ENCODE assay signal across 11 mouse cellular contexts in the genomic region with DNA sequence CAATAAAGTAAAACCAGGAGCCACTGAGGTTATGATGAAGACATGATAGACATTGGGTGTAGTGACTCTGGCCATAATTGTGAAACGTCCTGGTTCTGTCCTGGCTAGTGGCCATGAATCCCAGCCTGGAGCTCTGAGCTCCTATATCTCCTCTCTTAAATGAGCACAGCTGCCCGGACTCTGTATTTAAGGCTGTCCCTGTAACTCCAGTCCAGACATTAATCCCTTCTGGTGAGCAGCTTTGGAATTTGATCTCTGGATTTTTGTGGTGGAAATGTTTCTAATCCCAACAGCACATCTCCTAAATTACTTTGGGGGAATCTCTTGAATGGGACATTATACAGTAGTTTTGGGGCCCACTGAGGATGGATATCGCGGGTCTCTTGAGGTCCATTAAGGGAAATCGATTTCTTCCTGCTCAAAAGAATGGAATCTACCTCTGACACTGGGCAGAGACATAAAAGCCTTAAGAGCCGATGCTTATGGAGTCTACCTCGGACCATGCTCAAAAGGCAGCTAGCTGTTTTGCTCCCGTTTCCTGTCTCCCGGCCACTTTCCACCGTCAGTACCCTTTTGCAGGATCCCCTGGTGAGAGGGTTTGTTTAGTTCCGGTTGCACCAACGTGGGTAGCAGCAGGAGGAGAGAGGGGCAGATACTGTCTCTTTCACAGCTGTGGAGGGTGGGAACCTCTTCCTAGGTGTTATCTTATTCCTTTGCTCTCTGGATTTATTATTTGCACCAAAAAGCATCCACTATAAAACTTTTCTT. TPM values are rescaled to one million over a fixed set of nuclear protein-coding genes. Genes with fewer than 3 reads are reported as not detected.
A peak's percentile ranks its signal among the peaks of the same experiment; 100 is the strongest.
DNase-seq lines count a peak whose midpoint lies in the region; ATAC-seq and TF ChIP-seq lines count a peak whose summit lies in the region.
"Had no signal": no experiment of that assay in that cellular context is flagged by ENCODE, and none has a peak within 500 bp of the region (broad histone marks: within the 10 kb centered on the region; RNA-seq: fewer than 3 reads in every experiment).

No protein-coding gene starts in this region.

- no peak for TF ChIP-seq EP300 in stomach, postnatal 0 days (optimal IDR thresholded peaks at IDR 0.05)

- H3K4me1 ChIP-seq in heart, embryonic 11.5 days (ENCODE audit: control insufficient read depth, insufficient read depth, low read length) = no peaks in the 10 kb centered on the region
- peaks cover 20% of the 10 kb centered on the region for H3K4me1 ChIP-seq in midbrain, embryonic 11.5 days (ENCODE audit: control insufficient read depth, insufficient read depth, low read length)
- H3K4me1 ChIP-seq in midbrain, postnatal 0 days (ENCODE audit: insufficient read depth, low read length) = peaks cover 2% of the 10 kb centered on the region; the same call in 1 of the 2 replicates
- H3K4me1 ChIP-seq in limb, embryonic 10.5 days = peaks cover 25% of the 10 kb centered on the region
- no peaks in the 10 kb centered on the region for H3K4me1 ChIP-seq in stomach, postnatal 0 days (replicated peaks; ENCODE audit: control insufficient read depth, insufficient read depth)

- ATAC-seq in heart, embryonic 11.5 days (replicated peaks; ENCODE audit: insufficient number of reproducible peaks, low FRiP score, low TSS enrichment) = no peak
- ATAC-seq in midbrain, embryonic 11.5 days (ENCODE audit: low FRiP score) = no peak
- ATAC-seq in midbrain, postnatal 0 days (ENCODE audit: low FRiP score) = no peak
- ATAC-seq in stomach, postnatal 0 days (ENCODE audit: low FRiP score, low TSS enrichment) = no peak

- 19% methylated on average over 12 of the region's 12 CpGs for WGBS in heart, embryonic 11.5 days (ENCODE audit: insufficient replicate concordance)
- WGBS in midbrain, embryonic 11.5 days = 18% methylated on average over 12 of the region's 12 CpGs
- 23% methylated on average over 12 of the region's 12 CpGs for WGBS in midbrain, postnatal 0 days
- 19% methylated on average over 12 of the region's 12 CpGs for WGBS in limb, embryonic 10.5 days
- 28% methylated on average over 12 of the region's 12 CpGs for WGBS in stomach, postnatal 0 days

- H3K27me3 ChIP-seq in heart, embryonic 11.5 days (ENCODE audit: control insufficient read depth, insufficient read depth, low read length) = peaks cover 3% of the 10 kb centered on the region; the same call in 1 of the 2 replicates
- no peaks in the 10 kb centered on the region for H3K27me3 ChIP-seq in midbrain, embryonic 11.5 days (ENCODE audit: control insufficient read depth, insufficient read depth, low read length)
- no peaks in the 10 kb centered on the region for H3K27me3 ChIP-seq in midbrain, postnatal 0 days (ENCODE audit: insufficient read depth, low read length)
- peaks cover 29% of the 10 kb centered on the region for H3K27me3 ChIP-seq in limb, embryonic 10.5 days (ENCODE audit: low read depth, poor library complexity, severe bottlenecking)
- H3K27me3 ChIP-seq in stomach, postnatal 0 days (ENCODE audit: control insufficient read depth, insufficient read depth, low read length) = 0 out of 2 replicates have a peak, but pooled peaks cover 2% of the 10 kb centered on the region

- no peak overlapping the region for H3K9ac ChIP-seq in heart, embryonic 11.5 days (ENCODE audit: low read depth, low read length)
- H3K9ac ChIP-seq in midbrain, embryonic 11.5 days (ENCODE audit: low read length) = no peak overlapping the region
- H3K9ac ChIP-seq in midbrain, postnatal 0 days (replicated peaks; ENCODE audit: low read length, poor library complexity, severe bottlenecking) = no peak overlapping the region
- no peak overlapping the region for H3K9ac ChIP-seq in stomach, postnatal 0 days (ENCODE audit: low read length)

- DNase-seq in heart, adult 8-10 months (ENCODE audit: low spot score) = no peak
- DNase-seq in midbrain, embryonic 11.5 days (ENCODE audit: low spot score, missing footprints) = peak; percentile 86
- DNase-seq in midbrain, postnatal 0 days (ENCODE audit: low spot score) = no peak
- DNase-seq in limb, embryonic 10.5 days (ENCODE audit: low spot score) = peak; percentile 29
- DNase-seq in stomach, postnatal 0 days (ENCODE audit: low spot score) = peak; percentile 11
- DNase-seq in lung, postnatal 4 days = no peak
- no peak for DNase-seq in cerebellum, adult 9-10 months
- DNase-seq: lung, adult 18-20 months; thymus, adult 2 months had no signal

- H3K4me3 ChIP-seq in heart, embryonic 11.5 days (ENCODE audit: low read depth, low read length) = no peak overlapping the region
- no peak overlapping the region for H3K4me3 ChIP-seq in midbrain, embryonic 11.5 days (ENCODE audit: low read depth, low read length)
- no peak overlapping the region for H3K4me3 ChIP-seq in midbrain, postnatal 0 days (ENCODE audit: low read depth, low read length)
- peak overlapping the region; percentile 4; the same call in 1 of the 2 replicates for H3K4me3 ChIP-seq in limb, embryonic 10.5 days
- no peak overlapping the region for H3K4me3 ChIP-seq in stomach, postnatal 0 days (ENCODE audit: low read depth, low read length)
- H3K4me3 ChIP-seq: myocyte had no signal

- no peaks in the 10 kb centered on the region for H3K36me3 ChIP-seq in heart, embryonic 11.5 days (ENCODE audit: control insufficient read depth, insufficient read depth, low read length)
- no peaks in the 10 kb centered on the region for H3K36me3 ChIP-seq in midbrain, embryonic 11.5 days (ENCODE audit: control insufficient read depth, insufficient read depth, low read length)
- no peaks in the 10 kb centered on the region for H3K36me3 ChIP-seq in midbrain, postnatal 0 days (ENCODE audit: insufficient read depth, low read length)
- H3K36me3 ChIP-seq in limb, embryonic 10.5 days = no peaks in the 10 kb centered on the region
- no peaks in the 10 kb centered on the region for H3K36me3 ChIP-seq in stomach, postnatal 0 days (ENCODE audit: control insufficient read depth, insufficient read depth, low read length)

- no peak overlapping the region for H3K27ac ChIP-seq in heart, embryonic 11.5 days (ENCODE audit: low read depth, low read length)
- no peak overlapping the region; the same call in 1 of the 2 replicates for H3K27ac ChIP-seq in midbrain, embryonic 11.5 days (ENCODE audit: low read depth, low read length)
- no peak overlapping the region for H3K27ac ChIP-seq in midbrain, postnatal 0 days (ENCODE audit: low read depth, low read length)
- no peak overlapping the region for H3K27ac ChIP-seq in limb, embryonic 10.5 days
- H3K27ac ChIP-seq in stomach, postnatal 0 days (replicated peaks) = no peak overlapping the region

- TF ChIP-seq CTCF in midbrain, postnatal 0 days (IDR thresholded peaks at IDR 0.05) = no peak
- no peak for TF ChIP-seq CTCF in stomach, postnatal 0 days (IDR thresholded peaks at IDR 0.05; ENCODE audit: low read depth)

- H3K9me3 ChIP-seq in heart, embryonic 11.5 days (replicated peaks; ENCODE audit: control insufficient read depth, low read length) = no peaks in the 10 kb centered on the region
- H3K9me3 ChIP-seq in midbrain, embryonic 11.5 days (ENCODE audit: control insufficient read depth, low read length) = no peaks in the 10 kb centered on the region
- H3K9me3 ChIP-seq in midbrain, postnatal 0 days (ENCODE audit: low read length) = no peaks in the 10 kb centered on the region
- no peaks in the 10 kb centered on the region for H3K9me3 ChIP-seq in limb, embryonic 10.5 days (replicated peaks)
- H3K9me3 ChIP-seq in stomach, postnatal 0 days (ENCODE audit: control insufficient read depth, low read length) = no peaks in the 10 kb centered on the region

- H3K4me2 ChIP-seq in heart, embryonic 11.5 days = peak overlapping the region; percentile 34
- H3K4me2 ChIP-seq in midbrain, embryonic 11.5 days = peak overlapping the region; percentile 46
- H3K4me2 ChIP-seq in midbrain, postnatal 0 days (ENCODE audit: low read depth, low read length, poor library complexity, severe bottlenecking) = no peak overlapping the region
- H3K4me2 ChIP-seq in stomach, postnatal 0 days (replicated peaks; ENCODE audit: low read depth) = no peak overlapping the region

RNA-seq across cellular contexts. Expression of a gene that starts 41.2 kb away (rescaled TPM):
- polyA plus RNA-seq in heart, embryonic 11.5 days (2014; fragmentation: Nextera tagmentation; extraction: Ambion mirVana) = not detected in 2 replicates
- total RNA-seq in heart, adult 8-10 months (2022) = not detected
- polyA plus RNA-seq in midbrain, embryonic 11.5 days (2014; fragmentation: Nextera tagmentation; extraction: Ambion mirVana) = 4.1 and 4.7 TPM in 2 replicates
- 4.0 and 5.7 TPM in 2 replicates for total RNA-seq in midbrain, postnatal 0 days (2014; rRNA removed)
- polyA plus RNA-seq in midbrain, postnatal 0 days (2015; fragmentation: Nextera tagmentation; extraction: Ambion mirVana) = 4.6 and 4.8 TPM in 2 replicates
- polyA plus RNA-seq in limb, embryonic 10.5 days (2016; fragmentation: Nextera tagmentation; extraction: Ambion mirVana) = 0.48 and 0.56 TPM in 2 replicates
- 0.15 and 0.27 TPM in 2 replicates for polyA plus RNA-seq in stomach, postnatal 0 days (2015; fragmentation: Nextera tagmentation; extraction: Ambion mirVana)
- polyA plus RNA-seq: myocyte had no signal

RNA-seq across cellular contexts. Expression of a gene that starts 47.6 kb away (rescaled TPM):
- polyA plus RNA-seq in heart, embryonic 11.5 days (2014; fragmentation: Nextera tagmentation; extraction: Ambion mirVana) = 12.1 and 13.5 TPM in 2 replicates
- 10 to 100 TPM; 11.2 to 13.1 (median 12.1) TPM for total RNA-seq in heart, adult 8-10 months (2022)
- 7.9 and 8.3 TPM in 2 replicates for polyA plus RNA-seq in midbrain, embryonic 11.5 days (2014; fragmentation: Nextera tagmentation; extraction: Ambion mirVana)
- total RNA-seq in midbrain, postnatal 0 days (2014; rRNA removed) = 25.2 and 25.8 TPM in 2 replicates
- polyA plus RNA-seq in midbrain, postnatal 0 days (2015; fragmentation: Nextera tagmentation; extraction: Ambion mirVana) = 9.9 and 11.7 TPM in 2 replicates
- polyA plus RNA-seq in limb, embryonic 10.5 days (2016; fragmentation: Nextera tagmentation; extraction: Ambion mirVana) = 20.8 and 22.0 TPM in 2 replicates
- 5.0 and 5.1 TPM in 2 replicates for polyA plus RNA-seq in stomach, postnatal 0 days (2015; fragmentation: Nextera tagmentation; extraction: Ambion mirVana)

Comparison
In these comparisons a context has a peak if more than half of its experiments do, and no peak if none do; other contexts are left out.
1. H3K4me2 ChIP-seq: peak in heart, embryonic 11.5 days (single experiment) and midbrain, embryonic 11.5 days (single experiment); none in midbrain, postnatal 0 days (single experiment) and stomach, postnatal 0 days (single experiment).
2. DNase-seq: peak in midbrain, embryonic 11.5 days (single experiment), limb, embryonic 10.5 days (single experiment) and stomach, postnatal 0 days (single experiment); none in heart, adult 8-10 months (single experiment), midbrain, postnatal 0 days (single experiment), lung, postnatal 4 days (0 of 2) and cerebellum, adult 9-10 months (single experiment).